Mouse (Mus musculus): Measurements from ENCODE around the gene Serpinb9.

GRCm38 (mm10) chr13:32964989-32965811, 37.9 kb upstream of the Serpinb9 start, which contains the start of gene Serpinb6b:
- TF ChIP-seq CTCF (IDR thresholded peaks at IDR 0.05; ENCODE audit: borderline replicate concordance, control insufficient read depth, extremely low read depth, insufficient read depth, low read length, poor library complexity) (peak; percentile 36; the same call in 1 of the 2 replicates), POLR2A (IDR thresholded peaks at IDR 0.05; ENCODE audit: control insufficient read depth, extremely low read depth, insufficient read depth, low read length, poor library complexity) (no peak)
